Mouse (Mus musculus) midbrain, embryonic 15.5 days (tissue): ENCODE data around the gene Snx27. TPM values are rescaled to one million over a fixed set of nuclear protein-coding genes. Genes with fewer than 3 reads are reported as not detected.

Experiments
- ATAC-seq: fragments of 200-750 bp; cut with Nextera tagmentation; replicated peaks from 2 replicates; pipeline ENCODE4 v1.8.0; 2017; ENCODE audit warnings: moderate TSS enrichment
- H3K27ac ChIP-seq: fragments of 300-500 bp; sonication (generic); 2 replicates; pipeline ENCODE4 v1.5.1; 2015; ENCODE audit warnings: mild to moderate bottlenecking, inconsistent platforms
- H3K27me3 ChIP-seq: fragments of 300-500 bp; sonication (generic); replicated peaks from 2 replicates; pipeline ENCODE4 v1.6.1; 2015; ENCODE audit warnings: inconsistent platforms
- H3K36me3 ChIP-seq: fragments of 300-500 bp; sonication (generic); replicated peaks from 2 replicates; pipeline ENCODE4 v1.6.1; 2015; ENCODE audit warnings: inconsistent platforms
- H3K4me1 ChIP-seq: fragments of 300-500 bp; sonication (generic); 2 replicates; pipeline ENCODE4 v1.6.1; 2015; ENCODE audit warnings: inconsistent platforms
- H3K4me2 ChIP-seq: fragments of 300-500 bp; sonication (generic); 2 replicates; pipeline ENCODE4 v1.6.1; 2015; ENCODE audit warnings: inconsistent platforms, mild to moderate bottlenecking, moderate library complexity
- H3K4me3 ChIP-seq: fragments of 300-500 bp; sonication (generic); 2 replicates; pipeline ENCODE4 v1.5.1; 2015; ENCODE audit warnings: mild to moderate bottlenecking, inconsistent platforms
- H3K9ac ChIP-seq: fragments of 300-500 bp; sonication (generic); 2 replicates; pipeline ENCODE4 v1.6.1; 2015; ENCODE audit warnings: mild to moderate bottlenecking, inconsistent platforms
- H3K9me3 ChIP-seq: fragments of 300-500 bp; sonication (generic); 2 replicates; pipeline ENCODE4 v1.6.1; 2016; ENCODE audit warnings: inconsistent platforms
- WGBS: fragments of 180-500 bp; shearing (Covaris S2); methylation state at CpG from one replicate; pipeline ENCODE4 v1.1.7; 2015; ENCODE audit warnings: mixed read lengths; 5-methylcytosine and 5-hydroxymethylcytosine counted together
- polyA plus RNA-seq: library from polyadenylated mRNA; unstranded; fragments of >200 nt; fragmentation: Nextera tagmentation; extraction: Ambion mirVana; gene quantifications from 2 replicates; pipeline ENCODE4 v1.2.1, GENCODE M21; 2015

The Snx27 gene
- polyA plus RNA-seq, 1 experiment from 2014 or later, result 86.4 TPM

- H3K9me3 ChIP-seq, result no peaks in the 10 kb centered on the region
- ATAC-seq, result peak; percentile 92
These were observed 98.6 kb downstream of the Snx27 start for GRCm38 (mm10) chr3:94483790-94484439.

GRCm38 (mm10) chr3:94482764-94483385, 99.6 kb downstream of the Snx27 start:
- no peak for ATAC-seq
- peaks cover 80% of the 10 kb centered on the region for H3K4me1 ChIP-seq
- H3K27me3 ChIP-seq, result no peaks in the 10 kb centered on the region
- no peak overlapping the region for H3K4me3 ChIP-seq
- peaks cover 13% of the 10 kb centered on the region for H3K36me3 ChIP-seq
- H3K9ac ChIP-seq, result no peak overlapping the region
- H3K4me2 ChIP-seq, result peak overlapping the region; percentile 52
- WGBS, result 82% methylated on average over 17 of the region's 17 CpGs
- H3K9me3 ChIP-seq, result no peaks in the 10 kb centered on the region
- H3K27ac ChIP-seq, result peak overlapping the region; percentile 89

More at GRCm38 (mm10) chr3:94483790-94484439, 98.6 kb downstream of the Snx27 start:
- H3K4me3 ChIP-seq, result peak overlapping the region; percentile 25
- H3K27me3 ChIP-seq, result no peaks in the 10 kb centered on the region
- WGBS, result 6% methylated on average over 20 of the region's 20 CpGs
- H3K4me2 ChIP-seq, result peak overlapping the region; percentile 52
- peak overlapping the region; percentile 89 for H3K27ac ChIP-seq
- H3K36me3 ChIP-seq, result peaks cover 19% of the 10 kb centered on the region
- peaks cover 80% of the 10 kb centered on the region for H3K4me1 ChIP-seq
- peak overlapping the region; percentile 19 for H3K9ac ChIP-seq

GRCm38 (mm10) chr3:94481429-94481828, 101.1 kb downstream of the Snx27 start:
- H3K36me3 ChIP-seq, result peaks cover 6% of the 10 kb centered on the region; the same call in 1 of the 2 replicates
- peak overlapping the region; percentile 89 for H3K27ac ChIP-seq
- peak overlapping the region; percentile 83; the same call in 1 of the 2 replicates for H3K4me2 ChIP-seq
- no peak overlapping the region for H3K4me3 ChIP-seq
- WGBS, result 67% methylated on average over 4 of the region's 4 CpGs
- no peaks in the 10 kb centered on the region for H3K9me3 ChIP-seq
- no peaks in the 10 kb centered on the region for H3K27me3 ChIP-seq
- H3K9ac ChIP-seq, result no peak overlapping the region
- no peak for ATAC-seq
- H3K4me1 ChIP-seq, result peaks cover 78% of the 10 kb centered on the region

GRCm38 (mm10) chr3:94480291-94480884, 102.1 kb downstream of the Snx27 start, which contains the start of gene Riiad1:
TSS of gene Riiad1 (minus strand) at chr3:94480341.
- no peak for ATAC-seq
- peak within 1 kb of the TSS; percentile 91 for H3K27ac ChIP-seq
- peaks cover 72% of the 10 kb centered on the region for H3K4me1 ChIP-seq
- peak within 1 kb of the TSS; percentile 69 for H3K4me3 ChIP-seq
- no peaks in the 10 kb centered on the region for H3K9me3 ChIP-seq
- peak within 1 kb of the TSS; percentile 83 for H3K4me2 ChIP-seq
- peak within 1 kb of the TSS; percentile 85 for H3K9ac ChIP-seq
- no peaks in the 10 kb centered on the region for H3K27me3 ChIP-seq
- WGBS, result 13% methylated on average over 16 of the region's 16 CpGs
- H3K36me3 ChIP-seq, result peaks cover 2% of the 10 kb centered on the region; the same call in 1 of the 2 replicates

- Histone ChIP-seq H3K27ac (peak overlapping the region; percentile 91; the same call in 1 of the 2 replicates), H3K9me3 (no peaks in the 10 kb centered on the region), H3K27me3 (no peaks in the 10 kb centered on the region), H3K4me2 (peak overlapping the region; percentile 83), H3K9ac (peak overlapping the region; percentile 85), H3K36me3 (no peaks in the 10 kb centered on the region; the same call in 1 of the 2 replicates), H3K4me3 (peak overlapping the region; percentile 69), H3K4me1 (peaks cover 64% of the 10 kb centered on the region)
- 9% methylated on average over 11 of the region's 11 CpGs for WGBS
- ATAC-seq, result no peak
These were observed 103.0 kb downstream of the Snx27 start for GRCm38 (mm10) chr3:94479564-94479963.

GRCm38 (mm10) chr3:94478591-94479169, 103.8 kb downstream of the Snx27 start:
- 0% methylated on average over 9 of the region's 9 CpGs for WGBS
- Histone ChIP-seq H3K4me2 (peak overlapping the region; percentile 83), H3K9ac (peak overlapping the region; percentile 85), H3K4me3 (peak overlapping the region; percentile 69), H3K27me3 (no peaks in the 10 kb centered on the region), H3K27ac (peak overlapping the region; percentile 91), H3K4me1 (peaks cover 57% of the 10 kb centered on the region), H3K36me3 (no peaks in the 10 kb centered on the region; the same call in 1 of the 2 replicates), H3K9me3 (no peaks in the 10 kb centered on the region)
- peak; percentile 41 for ATAC-seq

- Histone ChIP-seq H3K36me3 (no peaks in the 10 kb centered on the region; the same call in 1 of the 2 replicates), H3K9me3 (no peaks in the 10 kb centered on the region), H3K4me1 (peaks cover 54% of the 10 kb centered on the region), H3K27ac (peak within 1 kb of the TSS; percentile 91), H3K4me3 (peak within 1 kb of the TSS; percentile 69), H3K27me3 (no peaks in the 10 kb centered on the region), H3K9ac (peak within 1 kb of the TSS; percentile 85), H3K4me2 (peak within 1 kb of the TSS; percentile 83)
- 0% methylated on average over 14 of the region's 14 CpGs for WGBS
- peak; percentile 93 for ATAC-seq
These were observed 104.5 kb downstream of the Snx27 start, which contains the start of gene Celf3 for GRCm38 (mm10) chr3:94477981-94478422. TSS of gene Celf3 (plus strand) at chr3:94478295.

GRCm38 (mm10) chr3:94477444-94477843, 105.1 kb downstream of the Snx27 start:
- Histone ChIP-seq H3K4me3 (peak overlapping the region; percentile 69), H3K27ac (peak overlapping the region; percentile 91), H3K4me1 (peaks cover 54% of the 10 kb centered on the region), H3K4me2 (peak overlapping the region; percentile 83), H3K36me3 (no peaks in the 10 kb centered on the region; the same call in 1 of the 2 replicates), H3K9me3 (no peaks in the 10 kb centered on the region), H3K27me3 (no peaks in the 10 kb centered on the region), H3K9ac (peak overlapping the region; percentile 85)
- peak; percentile 30 for ATAC-seq
- WGBS, result 13% methylated on average over 4 of the region's 4 CpGs

GRCm38 (mm10) chr3:94476301-94477035, 106.0 kb downstream of the Snx27 start:
- no peak for ATAC-seq
- H3K4me2 ChIP-seq, result peak overlapping the region; percentile 83
- H3K4me3 ChIP-seq, result no peak overlapping the region
- peak overlapping the region; percentile 91 for H3K27ac ChIP-seq
- no peaks in the 10 kb centered on the region; the same call in 1 of the 2 replicates for H3K36me3 ChIP-seq
- H3K27me3 ChIP-seq, result no peaks in the 10 kb centered on the region
- H3K4me1 ChIP-seq, result peaks cover 49% of the 10 kb centered on the region
- no peaks in the 10 kb centered on the region for H3K9me3 ChIP-seq
- 49% methylated on average over 8 of the region's 8 CpGs for WGBS
- H3K9ac ChIP-seq, result no peak overlapping the region

GRCm38 (mm10) chr3:94473567-94474232, 108.8 kb downstream of the Snx27 start:
- Histone ChIP-seq H3K4me3 (no peak overlapping the region), H3K36me3 (no peaks in the 10 kb centered on the region), H3K9ac (no peak overlapping the region), H3K4me1 (peaks cover 31% of the 10 kb centered on the region), H3K4me2 (no peak overlapping the region), H3K27ac (peak overlapping the region; percentile 22; the same call in 1 of the 2 replicates), H3K9me3 (no peaks in the 10 kb centered on the region), H3K27me3 (no peaks in the 10 kb centered on the region)
- no peak for ATAC-seq
- 72% methylated on average over 5 of the region's 5 CpGs for WGBS

- no peaks in the 10 kb centered on the region for H3K36me3 ChIP-seq
- no peaks in the 10 kb centered on the region for H3K9me3 ChIP-seq
- H3K9ac ChIP-seq, result 0 out of 2 replicates have a peak overlapping the region, but pooled peaks have one; percentile 4
- ATAC-seq, result no peak
- H3K4me1 ChIP-seq, result peaks cover 31% of the 10 kb centered on the region
- peak overlapping the region; percentile 51 for H3K4me2 ChIP-seq
- 49% methylated on average over 10 of the region's 10 CpGs for whole genome bisulfite sequencing
- peak overlapping the region; percentile 39; the same call in 1 of the 2 replicates for H3K27ac ChIP-seq
- no peak overlapping the region for H3K4me3 ChIP-seq
- H3K27me3 ChIP-seq, result no peaks in the 10 kb centered on the region
These were observed 109.4 kb downstream of the Snx27 start for GRCm38 (mm10) chr3:94473115-94473505.
